Mouse (Mus musculus): ENCODE data around the gene Igfbp4.

Gene Igfbp4

DNA sequence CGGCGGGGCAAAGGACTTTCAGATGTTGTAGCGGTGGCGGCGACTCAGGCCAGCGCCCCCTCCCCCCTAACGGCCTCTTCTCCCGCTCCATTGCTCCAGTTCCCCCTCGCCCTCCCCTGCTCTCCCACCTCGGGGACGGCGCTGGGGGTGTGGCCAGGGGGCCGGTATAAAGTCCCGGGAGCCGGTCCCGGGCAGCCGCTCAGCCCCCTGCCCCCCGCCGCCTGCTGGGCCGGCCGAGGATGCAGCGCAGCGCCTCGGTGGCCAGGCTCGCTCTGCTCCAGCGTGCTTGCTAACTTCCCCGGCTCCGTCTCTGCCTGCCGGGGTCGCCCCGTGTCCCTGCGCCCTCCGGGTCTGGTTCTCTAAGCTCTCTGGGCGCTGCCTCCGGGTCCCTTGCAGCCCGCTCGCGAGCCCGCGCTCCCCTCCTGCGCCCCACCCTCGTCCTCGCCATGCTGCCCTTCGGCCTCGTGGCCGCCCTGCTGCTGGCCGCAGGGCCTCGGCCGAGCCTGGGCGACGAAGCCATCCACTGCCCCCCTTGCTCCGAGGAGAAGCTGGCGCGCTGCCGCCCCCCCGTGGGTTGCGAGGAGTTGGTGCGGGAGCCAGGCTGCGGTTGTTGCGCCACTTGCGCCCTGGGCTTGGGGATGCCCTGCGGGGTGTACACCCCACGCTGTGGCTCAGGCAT, at the start of gene Igfbp4:
Gene Igfbp4 (plus strand): TSS at position 194 of the 679 bp plus-strand sequence.
- peak; percentile 2; the same call in 1 of the 2 replicates for ATAC-seq (ENCODE audit: low TSS enrichment)

DNA sequence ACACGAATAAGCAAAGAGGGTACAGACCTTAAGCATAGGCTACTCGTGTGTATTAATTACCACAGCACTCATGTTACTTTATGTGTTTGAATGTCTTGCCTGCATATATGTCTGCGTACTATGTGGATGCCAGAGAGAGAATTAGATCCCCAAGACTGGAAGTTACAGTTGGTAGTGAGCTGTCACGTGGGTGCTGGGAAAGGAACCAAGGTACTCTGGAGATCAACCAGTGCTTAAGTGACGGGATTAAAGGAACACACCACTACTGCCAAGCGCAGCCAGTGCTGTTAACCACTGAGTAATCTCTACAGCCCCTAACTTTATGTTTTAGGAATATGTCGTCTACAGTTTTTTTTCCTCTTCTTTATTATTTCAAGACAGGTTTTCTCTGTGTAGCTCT, 45.1 kb upstream of the Igfbp4 start:
- no peak for ATAC-seq (ENCODE audit: low TSS enrichment)

DNA sequence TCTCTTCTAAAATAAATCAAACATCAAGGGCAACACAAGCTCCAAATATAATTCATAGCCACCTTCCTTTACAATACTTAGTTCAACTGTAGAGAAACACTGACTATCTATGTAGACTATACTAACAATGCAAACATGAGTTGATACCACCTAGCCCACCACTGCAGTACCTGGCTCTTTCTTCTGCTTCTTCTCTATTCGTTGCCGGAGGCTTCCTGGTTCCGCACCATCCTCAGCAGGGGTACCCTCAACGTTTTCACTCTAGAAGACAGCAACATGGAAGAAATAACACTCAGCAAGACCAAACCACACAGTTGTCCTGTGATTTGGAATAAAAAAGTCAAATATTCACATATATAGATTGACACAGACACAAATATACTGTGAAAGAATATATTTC, 43.4 kb upstream of the Igfbp4 start:
- ATAC-seq (ENCODE audit: low TSS enrichment): no peak

DNA sequence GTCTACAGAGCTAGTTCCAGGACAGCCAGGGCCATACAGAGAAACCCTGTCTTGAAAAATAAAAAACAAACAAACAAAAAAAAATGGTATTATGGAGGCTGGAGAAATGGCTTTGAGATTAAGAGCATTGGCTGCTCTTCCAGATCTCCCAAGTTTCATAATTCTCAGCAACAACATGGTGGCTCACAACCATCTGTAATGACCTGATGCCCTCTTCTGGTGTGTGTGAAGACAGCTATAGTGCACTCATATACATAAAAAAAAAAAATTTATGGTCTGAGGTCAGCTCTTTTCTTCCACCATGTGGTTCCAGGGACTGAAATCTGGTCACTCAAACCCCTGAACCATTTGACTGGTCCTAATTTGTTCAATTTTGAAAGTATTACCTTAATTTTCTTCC, 42.3 kb upstream of the Igfbp4 start:
- ATAC-seq (ENCODE audit: low TSS enrichment): no peak

DNA sequence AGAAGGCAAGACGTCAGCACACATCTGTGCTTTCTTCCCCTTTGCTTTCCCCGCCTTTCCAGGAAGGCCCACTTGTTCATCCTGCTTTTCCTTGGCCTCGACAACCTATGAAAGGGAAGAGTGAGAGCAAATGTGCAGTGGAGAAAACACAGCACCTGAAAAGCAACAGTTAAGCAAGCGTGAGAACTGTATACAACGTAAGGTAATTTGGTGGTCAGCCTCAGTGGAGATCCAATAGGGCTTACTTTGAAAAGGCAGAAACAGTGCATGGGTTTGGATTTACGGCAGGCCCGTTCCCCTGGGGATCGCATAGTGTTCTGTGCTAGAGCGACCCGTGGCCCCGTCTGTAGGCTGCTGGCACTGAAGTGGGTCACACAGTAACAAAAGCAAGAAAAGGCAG, 41.8 kb upstream of the Igfbp4 start:
- ATAC-seq (ENCODE audit: low TSS enrichment): no peak

DNA sequence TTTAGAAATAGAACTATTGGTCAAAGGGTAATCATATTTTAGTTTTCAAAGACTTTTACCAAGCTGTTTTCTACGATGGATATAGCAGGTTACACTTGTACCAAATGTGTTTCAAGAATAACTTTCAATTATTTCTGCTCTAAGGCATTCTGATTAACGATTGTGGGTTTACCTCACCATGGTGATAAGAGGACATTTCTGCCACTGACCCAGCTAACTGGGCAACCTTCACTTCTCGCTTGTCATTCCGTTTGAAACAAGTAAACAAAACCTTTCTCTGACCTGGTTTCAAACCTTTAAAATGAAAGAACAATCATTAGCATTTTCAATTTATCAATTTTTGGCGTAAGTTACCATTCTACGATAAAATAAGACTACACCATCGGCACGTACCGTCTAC, 34.3 kb upstream of the Igfbp4 start:
- ATAC-seq (ENCODE audit: low TSS enrichment): no peak

DNA sequence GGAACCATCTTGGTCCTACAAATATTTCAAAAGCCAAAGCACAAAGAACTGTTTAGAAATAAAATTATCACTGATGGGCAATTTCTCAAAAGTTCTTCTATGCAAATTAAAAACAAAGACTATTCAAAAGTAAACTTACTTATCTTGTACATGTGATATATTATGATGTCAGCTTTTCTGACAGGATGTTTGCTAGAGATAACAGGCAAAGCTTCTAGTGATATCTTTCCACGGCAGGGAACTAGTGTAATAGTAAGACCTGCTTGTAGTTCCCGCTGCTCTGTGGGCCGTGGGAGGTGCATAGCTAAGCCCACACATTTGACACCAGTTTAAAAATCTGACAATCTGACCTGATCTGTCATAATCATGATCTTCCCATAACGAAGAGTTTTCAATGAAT, 30.9 kb upstream of the Igfbp4 start:
- no peak for ATAC-seq (ENCODE audit: low TSS enrichment)

DNA sequence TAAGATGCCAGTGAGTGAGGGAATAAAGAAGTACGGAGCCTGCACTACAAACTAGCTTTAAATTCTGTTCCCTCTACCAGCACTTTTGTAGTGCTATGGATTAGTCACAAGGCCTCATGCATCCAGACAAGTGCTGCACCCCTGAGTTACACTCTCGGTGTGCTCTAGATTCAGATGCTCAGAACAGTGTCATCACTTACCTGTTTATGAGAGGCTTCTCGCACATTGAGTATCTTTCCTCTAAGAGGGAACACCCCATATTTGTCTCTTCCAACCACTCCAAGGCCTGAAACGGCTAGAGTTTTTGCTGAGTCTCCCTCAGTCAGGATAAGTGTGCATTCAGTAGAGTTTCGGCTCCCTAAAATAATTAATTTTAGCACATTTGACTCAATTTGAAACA, 30.3 kb upstream of the Igfbp4 start:
- ATAC-seq (ENCODE audit: low TSS enrichment): no peak

DNA sequence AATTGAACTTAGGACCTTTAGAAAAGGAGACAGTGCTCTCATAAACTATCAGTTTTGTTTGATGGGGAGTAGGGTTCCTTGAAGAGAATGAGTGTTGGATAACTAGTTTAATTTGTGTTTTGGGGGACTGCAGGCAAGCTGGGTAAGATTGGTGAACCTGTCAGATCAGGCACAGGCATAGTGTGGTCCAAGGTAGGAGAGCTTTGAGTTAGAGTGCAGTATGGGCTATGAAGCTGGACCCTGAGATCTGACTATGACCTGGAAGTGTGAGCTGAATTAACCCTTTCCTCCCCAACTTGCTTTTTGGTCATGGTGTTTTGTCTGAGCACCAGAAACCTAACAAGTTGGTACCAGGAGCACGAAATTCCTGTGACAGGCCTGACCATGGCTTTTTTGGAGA, 27.2 kb upstream of the Igfbp4 start:
- no peak for ATAC-seq (ENCODE audit: low TSS enrichment)

DNA sequence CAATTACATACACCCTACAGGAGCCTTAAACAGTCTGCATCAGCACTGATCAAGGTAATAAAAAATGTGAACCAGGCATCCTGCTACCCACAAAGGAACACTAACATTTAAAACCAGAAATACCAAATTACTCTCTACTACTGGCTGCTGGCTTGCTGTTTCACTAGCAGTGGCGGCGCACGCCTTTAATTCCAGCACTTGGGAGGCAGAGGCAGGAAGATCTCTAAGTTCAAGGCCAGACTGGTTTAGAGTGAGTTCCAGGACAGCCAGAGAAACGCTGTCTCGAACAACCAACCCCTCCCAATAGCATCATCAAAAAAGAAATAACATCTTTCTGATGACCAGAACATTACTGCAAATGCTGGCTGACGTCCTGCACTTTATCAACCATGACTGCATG, 21.2 kb upstream of the Igfbp4 start:
- ATAC-seq (ENCODE audit: low TSS enrichment): no peak

DNA sequence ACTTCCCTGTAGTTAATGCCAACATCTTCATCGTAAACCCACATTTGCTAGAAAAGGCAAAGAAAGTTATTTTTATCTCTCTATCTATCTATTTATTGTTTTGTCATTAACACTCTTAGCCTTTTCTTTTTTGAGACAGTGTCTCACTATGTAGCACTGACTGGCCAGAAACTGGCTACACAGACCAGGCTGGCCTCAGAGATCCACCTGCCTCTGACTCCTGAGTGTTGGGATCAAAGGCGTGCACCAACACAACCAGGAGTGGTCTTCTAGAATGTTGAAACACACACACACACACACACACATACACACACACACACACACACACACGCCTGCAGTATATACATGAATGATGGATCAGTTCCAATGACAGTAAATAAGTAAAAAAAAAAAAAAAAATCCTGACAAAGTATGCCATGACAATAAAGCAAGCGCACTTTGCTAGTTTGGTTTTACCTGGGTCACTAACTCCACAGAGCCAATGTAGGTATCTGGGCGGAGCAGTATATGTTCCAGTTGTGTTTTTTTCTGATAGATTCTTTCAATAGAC, 18.6 kb upstream of the Igfbp4 start:
- ATAC-seq (ENCODE audit: low TSS enrichment): no peak

DNA sequence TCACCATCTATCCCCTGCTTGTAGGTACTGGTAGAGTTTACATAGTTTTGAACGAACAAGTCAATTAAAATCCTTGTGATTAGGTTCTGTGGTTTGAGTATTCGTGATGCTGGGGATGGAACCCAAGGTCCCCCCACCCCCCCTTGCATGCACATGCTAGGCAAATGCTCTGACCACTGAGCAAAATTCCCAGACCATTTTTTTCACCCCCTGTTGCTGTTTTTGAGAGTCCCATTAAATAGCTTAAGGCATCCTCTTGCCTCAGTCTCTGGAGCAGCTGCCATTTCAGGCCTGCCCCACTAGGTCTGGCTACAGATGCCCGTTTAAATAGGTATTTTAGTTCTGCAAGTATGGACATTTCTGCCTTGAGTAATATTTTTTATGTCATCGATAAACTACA, 17.9 kb upstream of the Igfbp4 start:
- no peak for ATAC-seq (ENCODE audit: low TSS enrichment)

DNA sequence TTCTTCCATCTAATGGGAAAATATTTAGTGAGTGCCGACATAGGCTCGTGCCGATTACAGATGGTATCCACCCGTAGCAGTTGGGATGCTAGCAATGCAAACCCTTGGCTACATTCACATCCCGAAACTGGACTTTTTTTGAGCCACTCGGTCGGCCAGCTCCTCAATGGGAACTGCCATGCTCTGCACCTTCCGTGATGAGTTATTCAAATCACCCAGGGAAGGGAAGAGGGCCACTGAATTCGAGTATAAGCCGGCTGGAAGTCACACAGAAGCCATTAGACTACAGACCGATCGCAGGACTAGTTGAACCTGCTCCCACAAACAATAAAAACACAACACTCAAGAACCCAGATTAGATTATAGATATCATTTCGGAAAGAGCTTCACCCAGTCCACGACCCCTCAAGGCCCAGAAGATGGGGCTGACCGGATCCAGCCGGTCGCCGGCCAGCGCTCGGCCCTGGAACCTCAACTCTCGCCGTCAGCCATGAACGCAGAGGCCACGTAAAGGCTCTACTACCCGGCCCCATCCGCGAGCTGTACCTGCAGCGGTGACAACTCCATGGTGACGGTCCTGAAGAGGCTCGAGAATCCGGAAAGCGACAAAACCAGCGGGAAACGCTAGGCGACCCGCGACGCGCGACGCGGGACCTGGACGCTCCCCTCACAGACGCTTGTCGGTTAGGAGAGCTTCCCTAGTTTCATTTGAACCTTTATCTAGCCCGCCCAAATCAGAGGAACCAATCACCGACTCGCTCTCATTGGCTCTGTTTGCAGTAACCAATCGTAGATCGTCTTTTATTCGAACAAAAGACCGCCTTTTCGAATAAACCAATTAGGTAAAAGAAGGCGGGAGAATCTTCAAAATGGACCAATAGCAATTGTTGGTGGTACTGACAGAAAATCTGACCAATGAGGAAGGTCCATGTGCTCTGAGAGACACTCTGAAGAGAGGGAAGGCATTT, 17.3 kb upstream of the Igfbp4 start, which contains the start of gene Top2a:
Gene Top2a (minus strand): TSS at position 690 of the 968 bp plus-strand sequence.
- peak; percentile 100 for ATAC-seq (ENCODE audit: low TSS enrichment)

DNA sequence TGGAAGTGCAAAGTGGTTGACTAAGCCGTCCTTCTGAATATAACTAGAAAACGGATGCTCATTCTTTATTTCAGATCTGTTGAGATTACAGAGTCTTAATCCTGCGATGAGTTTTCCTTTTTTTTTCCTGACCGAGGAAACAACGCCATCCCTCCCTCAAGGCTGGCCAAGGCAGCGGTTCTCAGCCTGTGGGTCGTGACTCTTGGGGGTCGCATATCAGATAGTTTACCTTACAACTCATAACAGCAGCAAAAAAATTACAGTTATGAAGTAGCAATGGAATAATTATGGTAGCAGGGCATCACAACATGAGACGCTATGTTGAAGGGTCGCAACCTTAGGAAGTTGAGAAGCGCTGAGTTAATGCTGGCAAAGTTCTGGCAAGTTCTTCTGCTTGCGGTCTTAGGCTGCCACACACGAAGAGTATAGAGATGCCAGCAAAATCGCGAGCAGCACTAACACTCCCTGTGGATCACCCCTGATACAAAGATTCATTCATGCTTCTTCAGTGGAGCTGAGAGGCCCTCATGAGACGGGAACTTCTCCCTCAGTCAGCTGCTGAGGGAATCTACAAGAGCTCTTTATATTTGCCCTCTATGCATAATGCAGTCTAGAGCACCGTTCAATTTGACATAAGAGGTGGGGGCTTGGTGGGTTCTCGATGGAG, 16.4 kb upstream of the Igfbp4 start:
- ATAC-seq (ENCODE audit: low TSS enrichment): no peak

DNA sequence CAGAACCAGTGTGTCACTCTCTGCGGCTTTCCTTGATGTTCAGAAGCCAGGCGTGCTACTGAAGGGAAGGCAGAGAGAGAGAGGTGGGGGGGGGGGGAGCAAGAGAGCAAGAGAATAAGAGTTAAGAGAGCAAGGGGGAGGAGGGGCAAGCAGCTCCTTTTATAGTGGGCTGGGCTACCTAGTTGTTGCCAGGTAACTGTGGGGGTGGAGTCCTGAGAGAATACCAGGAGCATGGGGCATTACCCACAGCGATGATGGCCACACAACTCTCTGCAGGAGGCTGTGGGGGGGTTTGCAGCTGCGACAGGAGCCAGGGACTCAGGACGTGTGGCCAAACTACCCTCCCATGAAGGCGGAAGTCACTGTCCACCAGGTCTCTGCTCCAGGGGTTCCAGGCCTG, 15.2 kb upstream of the Igfbp4 start:
- ATAC-seq (ENCODE audit: low TSS enrichment): no peak

DNA sequence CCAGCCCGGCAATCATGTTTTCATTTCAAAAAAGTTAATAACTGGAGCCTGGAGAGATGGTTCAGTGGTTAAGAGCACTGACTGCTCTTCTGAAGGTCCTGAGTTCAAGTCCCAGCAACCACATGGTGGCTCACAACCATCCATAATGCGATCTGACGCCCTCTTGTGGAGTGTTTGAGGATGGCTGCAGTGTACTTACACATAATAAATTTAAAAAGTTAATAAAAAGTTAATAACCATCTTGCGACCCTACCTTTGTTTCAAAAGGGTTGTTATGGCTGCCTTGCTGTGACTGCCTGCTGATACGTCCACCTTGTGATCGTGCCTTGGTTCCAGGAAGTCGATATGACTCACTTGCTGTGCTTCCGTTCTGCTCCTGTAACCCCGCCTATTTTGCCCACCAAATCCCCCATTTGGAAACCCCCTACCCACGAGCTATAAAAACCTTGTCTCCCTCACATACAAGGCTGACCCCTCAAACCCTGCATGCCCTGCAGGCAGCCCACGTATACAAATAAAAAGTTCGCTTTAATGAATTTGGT, 14.1 kb upstream of the Igfbp4 start:
- ATAC-seq (ENCODE audit: low TSS enrichment): no peak

DNA sequence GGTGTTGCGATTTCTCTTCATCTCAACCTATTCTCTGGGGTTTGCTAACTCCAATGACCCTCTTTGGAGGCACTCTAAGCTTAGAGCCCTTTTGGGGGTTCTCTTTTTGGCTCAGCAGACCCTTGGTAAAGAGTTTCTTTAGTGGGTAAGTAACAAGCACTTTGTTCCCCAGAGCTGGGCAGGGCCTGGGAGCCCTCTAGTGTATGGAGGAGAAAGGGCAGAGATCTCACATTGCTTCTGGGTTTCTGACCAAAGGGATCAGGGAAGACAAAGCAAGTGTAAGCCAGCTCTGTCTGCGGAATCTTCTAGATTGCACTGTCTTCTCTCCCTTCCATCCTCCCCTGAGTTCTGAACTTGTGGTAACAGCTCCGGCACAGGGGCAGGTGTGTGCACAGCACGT, 5.7 kb upstream of the Igfbp4 start:
- ATAC-seq (ENCODE audit: low TSS enrichment): peak; percentile 23; the same call in 1 of the 2 replicates

DNA sequence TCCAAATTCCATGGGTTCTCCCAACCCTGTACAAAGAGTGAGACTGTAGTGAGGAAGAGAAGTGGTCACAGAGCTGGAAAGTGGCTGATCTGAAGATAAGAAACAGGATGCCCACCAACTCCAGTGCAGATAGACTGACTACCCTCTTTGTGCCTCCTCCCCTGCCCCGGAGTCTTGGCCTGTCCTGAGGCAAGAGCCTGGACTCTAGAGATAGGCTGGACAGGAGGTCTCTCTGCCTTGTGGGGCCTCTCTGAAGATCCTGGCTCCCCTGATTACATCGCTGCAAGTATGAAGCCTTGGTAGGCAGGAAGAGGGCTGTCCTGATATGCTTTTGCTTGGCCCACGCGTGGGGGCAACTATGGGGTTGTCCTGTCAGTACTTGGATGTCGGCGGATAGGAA, 4.8 kb upstream of the Igfbp4 start:
- ATAC-seq (ENCODE audit: low TSS enrichment): no peak

DNA sequence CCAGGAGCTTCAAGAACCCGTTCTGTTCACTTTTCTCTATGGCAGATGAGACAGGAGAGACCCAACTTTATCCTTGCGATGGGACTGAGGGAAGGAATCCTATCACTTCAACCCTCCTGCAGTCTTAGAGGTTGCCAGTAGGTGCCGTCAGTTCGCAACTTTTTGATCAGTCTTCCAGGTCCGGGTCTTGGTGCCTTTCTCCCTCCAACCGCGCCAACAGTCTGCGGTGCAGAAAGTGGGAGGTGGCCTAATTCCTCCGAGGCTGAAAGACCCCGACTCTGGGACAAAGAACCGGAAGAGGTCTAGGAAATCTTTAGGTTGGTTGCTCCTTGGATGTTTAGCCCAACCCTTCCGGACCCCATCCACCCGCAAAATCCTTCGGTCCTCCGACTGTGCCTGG, 1.3 kb upstream of the Igfbp4 start:
- ATAC-seq (ENCODE audit: low TSS enrichment): peak; percentile 78

DNA sequence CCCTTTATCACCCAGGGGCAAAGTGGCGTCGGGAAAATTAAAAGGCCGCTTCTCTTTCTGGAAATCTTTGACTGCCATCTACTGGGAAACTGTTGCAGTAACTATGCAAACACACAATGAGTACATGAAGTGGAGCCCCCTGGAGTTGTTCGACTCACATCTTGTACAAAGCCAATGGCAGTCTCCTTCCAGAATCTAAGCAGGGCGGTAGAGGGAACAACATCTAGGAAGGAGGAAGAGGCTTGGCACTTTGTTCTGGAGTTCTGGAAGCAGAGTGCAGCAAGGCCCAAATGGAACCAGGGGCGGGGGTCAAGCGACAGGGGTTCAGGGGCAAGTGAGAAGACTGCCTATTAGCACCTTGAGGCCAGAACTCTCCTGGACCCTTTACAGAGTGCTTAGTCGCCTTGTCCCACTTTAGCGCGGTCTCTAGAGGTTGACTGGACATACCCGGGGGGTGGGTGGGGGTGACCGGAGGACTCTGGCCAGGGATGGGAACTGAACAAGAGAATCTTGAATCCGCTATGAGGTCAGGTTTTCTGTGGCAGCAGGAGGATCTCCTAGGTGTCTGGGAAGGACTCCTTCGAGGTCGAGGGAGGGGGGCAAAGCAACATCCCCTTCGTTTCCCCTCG, 584 bp upstream of the Igfbp4 start:
- ATAC-seq (ENCODE audit: low TSS enrichment): 0 out of 2 replicates have a peak, but pooled peaks have one; percentile 17

All from frontal cortex, adult (tissue).